Mouse (Mus musculus): Measurements from ENCODE around the gene Dynlt1b. TPM values are rescaled to one million over a fixed set of nuclear protein-coding genes. Genes with fewer than 3 reads are reported as not detected.

The Dynlt1b gene
- total RNA-seq, 1 experiment from 2014 or later, result 145 TPM

Other genes starting within 250 kb of the Dynlt1b start
- gene Tmem181a, start 173.3 kb upstream of the Dynlt1b start, total RNA-seq (2017), result 4.7 to 13.7 TPM (median 5.9 TPM) in 3 replicates
- 5.5 to 9.0 TPM (median 6.0 TPM) in 3 replicates for gene Dynlt1a, start 112.6 kb upstream of the Dynlt1b start, total RNA-seq (2017)
- gene Dynlt1c, start 171.6 kb downstream of the Dynlt1b start, total RNA-seq (2017), result 13.5 to 33.0 TPM (median 22.2 TPM) in 3 replicates
- 31.2 to 93.9 TPM (median 54.5 TPM) in 3 replicates for gene Dynlt1f, start 225.8 kb downstream of the Dynlt1b start, total RNA-seq (2017)
- gene Sytl3, start 229.0 kb downstream of the Dynlt1b start, total RNA-seq (2017), result 92.4 to 237 TPM (median 127 TPM) in 3 replicates

Data from monocyte, adult 5-6 weeks (primary cell).